Mouse (Mus musculus) embryonic facial prominence, embryonic 14.5 days (tissue): ENCODE results near the gene Helt. TPM values are rescaled to one million over a fixed set of nuclear protein-coding genes. Genes with fewer than 3 reads are reported as not detected.

ENCODE experiments used
- ATAC-seq: fragments of 200-750 bp; cut with Nextera tagmentation; 2 replicates; pipeline ENCODE4 v1.8.0; 2017; ENCODE audit warnings: low read depth, moderate number of reproducible peaks, moderate TSS enrichment
- DNase-seq: peaks from one replicate; pipeline ENCODE4 v3.0.0-alpha.2; 2015; ENCODE audit warnings: low spot score
- H3K27ac ChIP-seq: fragments of 300-500 bp; sonication (generic); replicated peaks from 2 replicates; pipeline ENCODE4 v1.5.1; 2014; ENCODE audit warnings: low read depth, mild to moderate bottlenecking, low read length, moderate library complexity
- H3K27me3 ChIP-seq: fragments of 300-500 bp; sonication (generic); replicated peaks from 2 replicates; pipeline ENCODE4 v1.6.1; 2014; ENCODE audit warnings: low read length; ENCODE audit not compliant: control insufficient read depth, insufficient read depth
- H3K36me3 ChIP-seq: fragments of 300-500 bp; sonication (generic); 2 replicates; pipeline ENCODE4 v1.6.1; 2014; ENCODE audit warnings: low read length, mixed read lengths; ENCODE audit not compliant: control insufficient read depth, insufficient read depth
- H3K4me1 ChIP-seq: fragments of 300-500 bp; sonication (generic); 2 replicates; pipeline ENCODE4 v1.6.1; 2014; ENCODE audit warnings: antibody characterized with exemption, low read length; ENCODE audit not compliant: control insufficient read depth, insufficient read depth
- H3K4me2 ChIP-seq: fragments of 300-500 bp; sonication (generic); 2 replicates; pipeline ENCODE4 v1.6.1; 2014; ENCODE audit warnings: low read depth, mild to moderate bottlenecking, low read length, moderate library complexity, mixed read lengths
- H3K4me3 ChIP-seq: fragments of 300-500 bp; sonication (generic); 2 replicates; pipeline ENCODE4 v1.5.1; 2014; ENCODE audit warnings: low read depth, mild to moderate bottlenecking, low read length
- H3K9ac ChIP-seq: fragments of 300-500 bp; sonication (generic); 2 replicates; pipeline ENCODE4 v1.6.1; 2014; ENCODE audit warnings: low read depth, mild to moderate bottlenecking, low read length, moderate library complexity, mixed read lengths
- H3K9me3 ChIP-seq: fragments of 300-500 bp; sonication (generic); 2 replicates; pipeline ENCODE4 v1.6.1; 2016; ENCODE audit warnings: low read length; ENCODE audit not compliant: control insufficient read depth
- WGBS: fragments of 180-500 bp; shearing (Covaris S2); extraction: QIAGEN DNeasy Blood & Tissue Kit; methylation state at CpG from one replicate; pipeline ENCODE4 v1.1.7; 2014; 5-methylcytosine and 5-hydroxymethylcytosine counted together
- polyA plus RNA-seq: library from polyadenylated mRNA; unstranded; fragments of >200 nt; fragmentation: Nextera tagmentation; extraction: Ambion mirVana; gene quantifications from 2 replicates; pipeline ENCODE4 v1.2.1, GENCODE M21; 2014

The Helt gene
- polyA plus RNA-seq, 1 experiment from 2014 or later = 0.72 TPM

- Histone ChIP-seq H3K9me3 (0 out of 2 replicates have a peak, but pooled peaks cover 8% of the 10 kb centered on the region), H3K4me3 (no peak overlapping the region), H3K4me2 (no peak overlapping the region), H3K36me3 (no peaks in the 10 kb centered on the region), H3K4me1 (no peaks in the 10 kb centered on the region), H3K9ac (no peak overlapping the region), H3K27me3 (no peaks in the 10 kb centered on the region), H3K27ac (no peak overlapping the region)
- DNase-seq = no peak
- no peak for ATAC-seq
- 83% methylated on average over 7 of the region's 7 CpGs for whole genome bisulfite sequencing
Observed at GRCm38 (mm10) chr8:46327284-46327683, 32.8 kb upstream of the Helt start.

GRCm38 (mm10) chr8:46326715-46327114 is 32.2 kb upstream of the Helt start:
- ATAC-seq (no peak), DNase-seq (no peak)
- 82% methylated on average over 5 of the region's 5 CpGs for WGBS
- no peaks in the 10 kb centered on the region for H3K27me3 ChIP-seq
- 0 out of 2 replicates have a peak, but pooled peaks cover 8% of the 10 kb centered on the region for H3K9me3 ChIP-seq
- no peak overlapping the region for H3K4me2 ChIP-seq
- no peak overlapping the region for H3K4me3 ChIP-seq
- no peak overlapping the region for H3K9ac ChIP-seq
- no peaks in the 10 kb centered on the region for H3K36me3 ChIP-seq
- H3K4me1 ChIP-seq = no peaks in the 10 kb centered on the region
- H3K27ac ChIP-seq = no peak overlapping the region

- Histone ChIP-seq H3K4me2 (no peak overlapping the region), H3K36me3 (no peaks in the 10 kb centered on the region), H3K27ac (no peak overlapping the region), H3K4me3 (no peak overlapping the region), H3K4me1 (no peaks in the 10 kb centered on the region), H3K9ac (no peak overlapping the region), H3K27me3 (no peaks in the 10 kb centered on the region), H3K9me3 (0 out of 2 replicates have a peak, but pooled peaks cover 8% of the 10 kb centered on the region)
- no peak for ATAC-seq
- DNase-seq = no peak
- WGBS = 78% methylated on average over 5 of the region's 5 CpGs
Observed at GRCm38 (mm10) chr8:46324676-46325075, 30.2 kb upstream of the Helt start.

GRCm38 (mm10) chr8:46323672-46324191 is 29.3 kb upstream of the Helt start:
- H3K9ac ChIP-seq = no peak overlapping the region
- DNase-seq (no peak), ATAC-seq (0 out of 2 replicates have a peak, but pooled peaks have one; percentile 53)
- H3K27ac ChIP-seq = no peak overlapping the region
- no peak overlapping the region for H3K4me3 ChIP-seq
- no peaks in the 10 kb centered on the region for H3K4me1 ChIP-seq
- H3K9me3 ChIP-seq = 0 out of 2 replicates have a peak, but pooled peaks cover 8% of the 10 kb centered on the region
- 62% methylated on average over 5 of the region's 5 CpGs for WGBS
- no peaks in the 10 kb centered on the region for H3K36me3 ChIP-seq
- H3K4me2 ChIP-seq = no peak overlapping the region
- no peaks in the 10 kb centered on the region for H3K27me3 ChIP-seq

DNA sequence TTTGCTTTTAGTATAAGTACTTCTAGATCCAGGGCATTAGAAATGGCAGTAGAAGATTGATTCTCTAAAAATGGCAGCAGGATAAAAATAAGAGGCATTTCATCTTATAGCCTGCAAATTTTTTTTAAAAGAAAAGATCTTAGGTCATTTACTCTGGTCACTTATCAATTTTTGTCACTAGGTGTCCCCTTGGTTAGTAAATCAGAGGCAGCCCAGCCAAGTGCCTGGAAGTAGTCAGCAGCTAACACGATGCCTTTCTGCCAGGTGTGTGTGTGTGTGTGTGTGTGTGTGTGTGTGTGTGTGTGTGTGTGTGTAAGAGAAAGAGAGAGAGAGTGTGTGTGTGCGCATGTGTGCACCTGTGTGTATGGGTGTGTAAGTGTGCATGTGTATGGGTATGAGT is 28.4 kb upstream of the Helt start:
- WGBS = 82% methylated on average over 2 of the region's 2 CpGs

GRCm38 (mm10) chr8:46322421-46322820 is 27.9 kb upstream of the Helt start:
- no peak for ATAC-seq

More for the DNA sequence above, 28.4 kb upstream of the Helt start:
- DNase-seq (no peak), ATAC-seq (no peak)
- Histone ChIP-seq H3K4me1 (no peaks in the 10 kb centered on the region), H3K36me3 (no peaks in the 10 kb centered on the region), H3K9ac (no peak overlapping the region), H3K9me3 (0 out of 2 replicates have a peak, but pooled peaks cover 8% of the 10 kb centered on the region), H3K4me2 (no peak overlapping the region), H3K4me3 (no peak overlapping the region), H3K27ac (no peak overlapping the region), H3K27me3 (no peaks in the 10 kb centered on the region)

DNA sequence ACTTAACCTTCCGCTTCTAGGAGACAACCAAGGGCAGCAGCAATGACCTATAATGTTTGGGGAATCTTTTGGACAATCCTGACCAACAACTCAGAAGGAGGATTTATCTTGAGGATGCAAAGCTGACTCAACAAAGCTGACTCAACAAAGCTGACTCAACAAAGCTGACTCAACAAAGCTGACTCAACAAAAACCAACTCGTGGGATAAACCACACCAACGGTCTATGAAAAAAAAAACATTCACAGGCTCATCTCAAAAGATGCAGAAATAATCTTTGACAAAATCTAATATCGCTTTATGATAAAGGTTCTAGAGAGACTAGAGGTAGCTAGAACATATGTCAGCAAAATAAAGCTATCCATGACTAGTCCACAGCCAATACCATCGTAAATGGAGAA is 24.3 kb upstream of the Helt start:
- no peaks in the 10 kb centered on the region for H3K27me3 ChIP-seq
- no peak overlapping the region for H3K27ac ChIP-seq
- no peaks in the 10 kb centered on the region for H3K36me3 ChIP-seq
- no peak overlapping the region for H3K9ac ChIP-seq
- H3K4me3 ChIP-seq = no peak overlapping the region
- no peak overlapping the region for H3K4me2 ChIP-seq
- no peaks in the 10 kb centered on the region for H3K9me3 ChIP-seq
- 87% methylated on average over 5 of the region's 5 CpGs for WGBS
- ATAC-seq (no peak), DNase-seq (no peak)
- H3K4me1 ChIP-seq = no peaks in the 10 kb centered on the region

More at GRCm38 (mm10) chr8:46322421-46322820, 27.9 kb upstream of the Helt start:
- Histone ChIP-seq H3K4me1 (no peaks in the 10 kb centered on the region), H3K4me2 (no peak overlapping the region), H3K27ac (no peak overlapping the region), H3K36me3 (no peaks in the 10 kb centered on the region), H3K27me3 (no peaks in the 10 kb centered on the region), H3K9me3 (0 out of 2 replicates have a peak, but pooled peaks cover 8% of the 10 kb centered on the region), H3K9ac (no peak overlapping the region), H3K4me3 (no peak overlapping the region)
- no peak for DNase-seq
- WGBS = 93% methylated on average over 4 of the region's 4 CpGs

- DNase-seq = no peak
- no peaks in the 10 kb centered on the region for H3K9me3 ChIP-seq
- no peak overlapping the region for H3K4me3 ChIP-seq
- no peak overlapping the region for H3K27ac ChIP-seq
- no peaks in the 10 kb centered on the region for H3K36me3 ChIP-seq
- no peaks in the 10 kb centered on the region for H3K27me3 ChIP-seq
- WGBS = 65% methylated on average over 7 of the region's 7 CpGs
- no peak overlapping the region for H3K9ac ChIP-seq
- H3K4me1 ChIP-seq = no peaks in the 10 kb centered on the region
- ATAC-seq = no peak
- H3K4me2 ChIP-seq = no peak overlapping the region
Observed at GRCm38 (mm10) chr8:46317161-46317560, 22.7 kb upstream of the Helt start.

- Histone ChIP-seq H3K36me3 (no peaks in the 10 kb centered on the region), H3K27ac (no peak overlapping the region), H3K4me3 (no peak overlapping the region), H3K9me3 (no peaks in the 10 kb centered on the region), H3K4me2 (no peak overlapping the region), H3K9ac (no peak overlapping the region), H3K27me3 (no peaks in the 10 kb centered on the region), H3K4me1 (no peaks in the 10 kb centered on the region)
- DNase-seq (no peak), ATAC-seq (no peak)
- 79% methylated on average over 3 of the region's 3 CpGs for WGBS
Observed at GRCm38 (mm10) chr8:46313798-46314197, 19.3 kb upstream of the Helt start.
